Mouse (Mus musculus) lung, adult 2 months (tissue): Measurements from ENCODE around the gene Thap4. TPM values are rescaled to one million over a fixed set of nuclear protein-coding genes. Genes with fewer than 3 reads are reported as not detected.

Experiments used
- DNase-seq: peaks from one replicate; pipeline ENCODE4 v3.0.0; 2022
- H3K4me1 ChIP-seq: fragments of 200-500 bp; 2 replicates; pipeline ENCODE4 v1.6.1; 2011; ENCODE audit warnings: low read length; ENCODE audit not compliant: control insufficient read depth, insufficient read depth
- H3K4me3 ChIP-seq: fragments of 200-500 bp; replicated peaks from 2 replicates; pipeline ENCODE3; 2011; ENCODE audit warnings: low read depth, mild to moderate bottlenecking, control low read depth, low read length; ENCODE audit errors: extremely low read depth
- CTCF ChIP-seq: fragments of 200-500 bp; IDR thresholded peaks from 2 replicates; pipeline ENCODE4 v1.5.1; 2011; ENCODE audit warnings: mild to moderate bottlenecking, low read length, control low read depth; ENCODE audit not compliant: insufficient read depth
- POLR2A ChIP-seq: fragments of 200-500 bp; IDR thresholded peaks from 2 replicates; pipeline ENCODE4 v1.6.1; 2011; ENCODE audit warnings: low read depth, mild to moderate bottlenecking, control low read depth, low read length, borderline replicate concordance; ENCODE audit errors: extremely low read depth
- WGBS: fragments of 180-500 bp; shearing (Covaris S2); methylation state at CpG from one replicate; pipeline ENCODE4 v1.1.7; 2018; 5-methylcytosine and 5-hydroxymethylcytosine counted together
- polyA plus RNA-seq: library from polyadenylated mRNA; depleted of rRNA; stranded (reverse); fragments of >200 nt; gene quantifications from 2 replicates; pipeline ENCODE4 v1.2.3, GENCODE M21; 2012; rRNA removed

Thap4 gene
- polyA plus RNA-seq = 28.5 and 29.3 TPM in 2 replicates

GRCm38 (mm10) chr1:93754573-93755290 lies at the start of gene Thap4:
Gene Thap4 (minus strand): TSS chr1:93754864.
- H3K4me1 ChIP-seq = peaks cover 6% of the 10 kb centered on the region
- DNase-seq = peak; percentile 89
- H3K4me3 ChIP-seq = peak within 1 kb of the TSS; percentile 79
- no peak for TF ChIP-seq CTCF
- TF ChIP-seq POLR2A = peak; percentile 83; the same call in 1 of the 2 replicates
- WGBS = under 1% methylated on average over 113 of the region's 121 CpGs

GRCm38 (mm10) chr1:93803556-93804507 lies 49.2 kb upstream of the Thap4 start, which contains the start of gene Ing5:
Gene Ing5 (plus strand): TSS chr1:93803965.
- DNase-seq = peak; percentile 100
- WGBS = under 1% methylated on average over 79 of the region's 94 CpGs
- H3K4me3 ChIP-seq = peak within 1 kb of the TSS; percentile 87
- TF ChIP-seq POLR2A = peak; percentile 51; the same call in 1 of the 2 replicates
- peak; percentile 66 for TF ChIP-seq CTCF
- H3K4me1 ChIP-seq = peaks cover 7% of the 10 kb centered on the region; the same call in 1 of the 2 replicates

GRCm38 (mm10) chr1:93802771-93803170 lies 48.1 kb upstream of the Thap4 start:
- Histone ChIP-seq H3K4me1 (peaks cover 7% of the 10 kb centered on the region; the same call in 1 of the 2 replicates), H3K4me3 (no peak overlapping the region)
- 62% methylated on average over 5 of the region's 5 CpGs for WGBS
- TF ChIP-seq CTCF (no peak), POLR2A (no peak)
- no peak for DNase-seq

- TF ChIP-seq CTCF = no peak
- TF ChIP-seq POLR2A = peak; percentile 64; the same call in 1 of the 2 replicates
- under 1% methylated on average over 42 of the region's 42 CpGs for WGBS
- peak; percentile 85 for DNase-seq
- H3K4me1 ChIP-seq = peaks cover 7% of the 10 kb centered on the region; the same call in 1 of the 2 replicates
- H3K4me3 ChIP-seq = peak within 1 kb of the TSS; percentile 85
Measured at GRCm38 (mm10) chr1:93801741-93802238, 47.1 kb upstream of the Thap4 start, which contains the start of gene Dtymk. Gene Dtymk (minus strand): TSS chr1:93801934.

- H3K4me3 ChIP-seq = peak overlapping the region; percentile 85
- TF ChIP-seq POLR2A = no peak
- TF ChIP-seq CTCF = no peak
- 68% methylated on average over 21 of the region's 21 CpGs for whole genome bisulfite sequencing
- peaks cover 7% of the 10 kb centered on the region; the same call in 1 of the 2 replicates for H3K4me1 ChIP-seq
- no peak for DNase-seq
Measured at GRCm38 (mm10) chr1:93800670-93801503, 46.2 kb upstream of the Thap4 start.

- Histone ChIP-seq H3K4me3 (no peak overlapping the region), H3K4me1 (no peaks in the 10 kb centered on the region)
- no peak for DNase-seq
- WGBS = 72% methylated on average over 8 of the region's 8 CpGs
- no peak for TF ChIP-seq CTCF
- TF ChIP-seq POLR2A = no peak
Measured at GRCm38 (mm10) chr1:93795886-93796285, 41.2 kb upstream of the Thap4 start.

GRCm38 (mm10) chr1:93794526-93794925 lies 39.9 kb upstream of the Thap4 start:
- no peak for DNase-seq
- no peaks in the 10 kb centered on the region for H3K4me1 ChIP-seq
- TF ChIP-seq CTCF = no peak
- TF ChIP-seq POLR2A = no peak
- H3K4me3 ChIP-seq = no peak overlapping the region
- WGBS = 93% methylated on average over 8 of the region's 8 CpGs

GRCm38 (mm10) chr1:93786912-93787311 lies 32.2 kb upstream of the Thap4 start:
- 88% methylated on average over 2 of the region's 2 CpGs for WGBS
- TF ChIP-seq POLR2A (no peak), CTCF (no peak)

More at GRCm38 (mm10) chr1:93786912-93787311, 32.2 kb upstream of the Thap4 start:
- DNase-seq = no peak
- no peak overlapping the region for H3K4me3 ChIP-seq
- no peaks in the 10 kb centered on the region for H3K4me1 ChIP-seq
